Mouse (Mus musculus) CH12.LX (cell line): ENCODE measurements around the gene 1700030K09Rik.

Experiments used
- CTCF ChIP-seq, 2 experiments: IDR thresholded peaks in 1 of 2; conservative IDR thresholded peaks in 1 of 2; 2 replicates each; pipeline ENCODE4 v1.5.1; 2011 to 2012; ENCODE audit warnings: low read depth in 2 of 2, low read length in 2 of 2, improper control_type of control experiment in 1 of 2, inconsistent platforms in 1 of 2, mild to moderate bottlenecking in 1 of 2, moderate library complexity in 1 of 2
- MXI1 ChIP-seq: IDR thresholded peaks from 2 replicates; pipeline ENCODE4 v1.6.1; 2011; ENCODE audit warnings: mild to moderate bottlenecking, low read depth, low read length, improper control_type of control experiment
- POLR2AphosphoS2 ChIP-seq: IDR thresholded peaks from 2 replicates; pipeline ENCODE4 v1.6.1; 2011; ENCODE audit warnings: low read depth, low read length, improper control_type of control experiment
- USF1 ChIP-seq: IDR thresholded peaks from 2 replicates; pipeline ENCODE4 v1.6.1; 2014; ENCODE audit warnings: low read depth, mild to moderate bottlenecking, inconsistent platforms, low read length, improper control_type of control experiment
- ZKSCAN1 ChIP-seq: IDR thresholded peaks from 2 replicates; pipeline ENCODE4 v1.6.1; 2012; ENCODE audit warnings: low read depth, inconsistent platforms, low read length, improper control_type of control experiment, borderline replicate concordance

GRCm38 (mm10) chr8:72492622-72493081 lies 49.0 kb downstream of the 1700030K09Rik start:
- TF ChIP-seq CTCF (conservative IDR thresholded peaks at IDR 0.05 in 1 of 2, IDR thresholded peaks at IDR 0.05 in 1 of 2; ENCODE audit: low read depth in 2 of 2, low read length in 2 of 2) (no peak), POLR2AphosphoS2 (no peak; the same call in 1 of the 2 replicates), USF1 (no peak), ZKSCAN1 (no peak; the same call in 1 of the 2 replicates), MXI1 (peak; percentile 94)
